Mouse (Mus musculus) megakaryocyte, embryonic 14.5 days (primary cell): ENCODE results near the gene 1810013L24Rik. TPM values are rescaled to one million over a fixed set of nuclear protein-coding genes. Genes with fewer than 3 reads are reported as not detected.
"Not testable (repeated sequence)": the region's sequence is repeated elsewhere in the genome, so short reads cannot be mapped to it uniquely, and the experiment has no call there.

Source experiments
- H3K27me3 ChIP-seq: replicated peaks from 2 replicates; pipeline ENCODE3; 2012; ENCODE audit warnings: inconsistent platforms
- H3K36me3 ChIP-seq: replicated peaks from 2 replicates; pipeline ENCODE3; 2012; ENCODE audit warnings: low read length, inconsistent platforms, mixed read lengths
- H3K4me1 ChIP-seq: 2 replicates; pipeline ENCODE4 v1.6.1; 2012; ENCODE audit warnings: inconsistent platforms
- H3K4me3 ChIP-seq: replicated peaks from 2 replicates; pipeline ENCODE3; 2012; ENCODE audit warnings: moderate library complexity, mild to moderate bottlenecking, inconsistent platforms
- H3K9me3 ChIP-seq: 2 replicates; pipeline ENCODE4 v1.6.1; 2012; ENCODE audit warnings: inconsistent platforms
- FLI1 ChIP-seq: IDR thresholded peaks from 2 replicates; pipeline ENCODE4 v1.6.1; 2012; ENCODE audit warnings: low read length, inconsistent platforms, mixed read lengths
- GATA1 ChIP-seq: IDR thresholded peaks from 3 replicates; pipeline ENCODE4 v1.6.1; 2012; ENCODE audit warnings: mixed read lengths, low read length, inconsistent platforms, borderline replicate concordance
- polyA plus RNA-seq: library from polyadenylated mRNA; stranded (reverse); fragments of >175 nt; gene quantifications from 2 replicates; pipeline ENCODE4 v1.2.3, GENCODE M21; 2012; ENCODE audit warnings: low replicate concordance; ENCODE audit not compliant: insufficient read depth

The 1810013L24Rik gene
- polyA plus RNA-seq, 1 experiment: 10.6 TPM

DNA sequence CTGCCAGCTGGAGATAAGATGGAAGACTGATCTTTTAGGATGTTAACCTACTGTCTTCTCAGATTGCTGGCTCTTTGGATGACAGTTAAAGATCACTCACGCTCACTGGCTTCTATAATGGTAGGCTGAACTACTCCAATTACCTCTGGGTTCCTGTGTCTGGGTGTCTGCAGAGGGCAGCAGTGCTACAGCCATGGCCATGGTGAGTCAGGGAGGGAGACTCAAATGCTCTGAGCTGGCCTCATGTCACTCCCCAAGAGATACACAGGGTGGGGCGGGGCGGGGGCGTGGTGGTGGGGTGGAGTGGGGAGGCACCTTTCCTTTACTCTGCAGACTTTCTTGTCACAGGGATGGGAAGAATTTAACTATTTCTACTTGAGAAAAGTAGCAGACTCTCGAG is 42.1 kb downstream of the 1810013L24Rik start:
- Histone ChIP-seq H3K36me3 (peaks cover 9% of the 10 kb centered on the region), H3K27me3 (no peaks in the 10 kb centered on the region), H3K4me3 (no peak overlapping the region), H3K4me1 (peaks cover 8% of the 10 kb centered on the region), H3K9me3 (peaks cover 15% of the 10 kb centered on the region)
- no peak for TF ChIP-seq FLI1
- TF ChIP-seq GATA1: no peak

DNA sequence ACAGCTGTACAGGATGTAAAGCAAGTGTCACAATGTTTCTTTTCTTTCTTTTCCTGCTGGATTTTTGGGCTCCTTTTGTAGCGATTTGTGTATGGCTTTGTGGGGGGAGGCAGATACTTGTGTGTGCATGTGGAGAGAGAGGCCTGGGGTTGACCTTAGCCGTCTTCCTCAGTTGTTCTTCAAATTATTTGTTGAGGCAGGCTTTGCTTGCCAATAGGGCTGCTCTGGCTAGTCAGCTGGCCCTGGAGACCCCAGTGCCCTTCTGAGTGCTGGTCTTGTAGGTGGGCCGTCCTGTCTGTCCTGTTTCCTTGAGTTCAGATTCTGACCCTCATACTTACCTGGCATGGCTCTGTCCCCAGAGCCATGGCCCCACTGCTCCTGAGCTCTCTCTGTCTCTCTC is 42.6 kb downstream of the 1810013L24Rik start:
- H3K4me1 ChIP-seq: peaks cover 8% of the 10 kb centered on the region
- H3K36me3 ChIP-seq: peaks cover 7% of the 10 kb centered on the region
- no peak overlapping the region for H3K4me3 ChIP-seq
- H3K9me3 ChIP-seq: peaks cover 12% of the 10 kb centered on the region
- no peaks in the 10 kb centered on the region for H3K27me3 ChIP-seq
- TF ChIP-seq GATA1 (no peak), FLI1 (no peak)

DNA sequence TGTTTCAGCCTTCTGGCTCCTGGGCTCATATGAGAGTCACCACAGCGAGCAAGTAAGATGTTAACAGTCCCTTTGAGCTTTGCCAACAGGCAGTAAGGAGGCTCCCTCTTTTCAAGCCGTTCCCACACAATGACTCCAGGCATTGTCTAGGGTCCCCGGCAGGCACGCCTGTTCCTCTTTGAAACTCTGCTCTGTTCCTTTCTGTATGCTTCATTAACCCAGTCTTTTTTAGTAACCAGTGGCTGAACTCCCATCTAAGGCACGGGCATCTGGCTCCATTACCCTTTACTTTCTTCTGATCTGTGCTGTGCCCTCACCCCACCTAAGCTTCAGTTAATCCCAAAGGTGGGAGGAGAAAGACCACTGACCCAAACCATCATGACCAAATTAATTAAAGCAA is 50.2 kb downstream of the 1810013L24Rik start:
- H3K4me1 ChIP-seq: peaks cover 4% of the 10 kb centered on the region
- no peak for TF ChIP-seq GATA1
- TF ChIP-seq FLI1: no peak
- no peaks in the 10 kb centered on the region for H3K36me3 ChIP-seq
- H3K27me3 ChIP-seq: peaks cover 12% of the 10 kb centered on the region
- H3K4me3 ChIP-seq: no peak overlapping the region
- H3K9me3 ChIP-seq: peaks cover 7% of the 10 kb centered on the region

DNA sequence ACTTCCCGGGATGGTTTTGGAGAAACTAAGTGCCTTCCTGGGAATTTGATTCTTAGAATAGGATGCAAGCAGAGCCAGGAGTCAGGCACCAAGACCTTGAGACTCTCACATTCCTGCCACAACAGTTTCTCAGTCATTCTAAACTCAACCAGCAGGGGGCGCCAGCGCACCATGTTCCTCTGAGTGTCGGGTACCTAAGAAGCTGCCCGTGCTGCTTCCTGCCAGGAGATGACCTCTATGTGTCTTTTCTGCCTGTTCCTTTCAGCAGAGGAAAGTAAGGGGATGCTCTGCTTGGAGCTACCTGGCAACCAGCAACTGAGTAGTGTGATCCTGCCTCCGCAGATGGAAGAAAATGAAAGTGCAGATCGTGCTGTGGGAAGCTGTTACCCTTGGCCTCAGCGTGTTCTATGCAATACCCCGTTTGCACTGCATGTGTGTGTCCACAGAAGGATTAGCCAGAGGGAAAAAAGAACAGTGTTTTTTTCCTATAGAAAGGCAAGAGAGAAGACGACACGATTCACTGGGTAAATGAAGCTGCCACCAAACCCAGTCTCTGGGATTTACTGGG is 53.9 kb downstream of the 1810013L24Rik start:
- no peaks in the 10 kb centered on the region for H3K36me3 ChIP-seq
- peaks cover 17% of the 10 kb centered on the region for H3K9me3 ChIP-seq
- H3K27me3 ChIP-seq: peaks cover 12% of the 10 kb centered on the region
- peaks cover 4% of the 10 kb centered on the region for H3K4me1 ChIP-seq
- TF ChIP-seq FLI1 (no peak), GATA1 (no peak)
- peak overlapping the region; percentile 90 for H3K4me3 ChIP-seq

DNA sequence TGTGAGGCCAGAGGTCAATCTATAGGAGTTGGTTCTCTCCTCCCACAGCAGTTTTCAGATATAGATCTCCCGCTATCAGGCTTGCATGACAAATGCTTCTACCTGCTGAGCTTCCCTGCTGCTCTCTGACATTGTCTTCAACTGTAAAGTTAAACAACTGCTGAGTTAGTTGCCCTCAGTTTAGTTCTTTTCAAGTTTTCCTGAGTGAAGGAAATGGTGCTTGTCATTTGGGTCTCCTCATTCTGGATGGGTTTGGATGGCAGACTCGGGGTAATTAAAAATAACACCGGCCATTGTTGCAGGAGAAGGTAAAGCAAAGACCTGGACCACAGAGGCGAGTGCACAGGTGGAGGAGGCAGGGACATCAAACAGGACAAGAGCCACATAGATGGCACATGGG is 64.3 kb downstream of the 1810013L24Rik start:
- H3K27me3 ChIP-seq, H3K9me3 ChIP-seq, H3K36me3 ChIP-seq, H3K4me1 ChIP-seq: not testable (repeated sequence)
- H3K4me3 ChIP-seq: peak overlapping the region; percentile 52

DNA sequence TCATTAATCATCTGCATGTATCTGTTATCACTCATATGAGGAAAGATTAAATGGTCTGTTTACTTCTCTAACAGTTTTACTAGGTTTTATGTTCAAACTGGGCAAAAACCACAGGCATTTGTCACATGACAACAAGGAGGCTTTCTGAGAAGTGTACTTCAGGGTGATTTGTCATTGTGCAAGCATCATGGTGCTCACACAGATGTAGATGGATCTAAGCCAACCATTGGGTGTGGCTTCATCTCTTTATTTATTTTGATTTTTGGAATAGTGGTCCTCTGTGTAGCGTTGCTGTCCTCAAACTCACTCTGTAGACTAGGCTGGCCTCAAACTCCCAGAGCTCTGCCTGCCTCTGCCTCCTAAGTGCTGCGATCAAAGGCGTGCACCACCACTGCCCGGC is 65.4 kb downstream of the 1810013L24Rik start:
- H3K9me3 ChIP-seq: no peaks in the 10 kb centered on the region
- no peaks in the 10 kb centered on the region for H3K4me1 ChIP-seq
- H3K4me3 ChIP-seq: no peak overlapping the region
- no peaks in the 10 kb centered on the region for H3K36me3 ChIP-seq
- TF ChIP-seq FLI1 (no peak), GATA1 (no peak)
- peaks cover 3% of the 10 kb centered on the region for H3K27me3 ChIP-seq

DNA sequence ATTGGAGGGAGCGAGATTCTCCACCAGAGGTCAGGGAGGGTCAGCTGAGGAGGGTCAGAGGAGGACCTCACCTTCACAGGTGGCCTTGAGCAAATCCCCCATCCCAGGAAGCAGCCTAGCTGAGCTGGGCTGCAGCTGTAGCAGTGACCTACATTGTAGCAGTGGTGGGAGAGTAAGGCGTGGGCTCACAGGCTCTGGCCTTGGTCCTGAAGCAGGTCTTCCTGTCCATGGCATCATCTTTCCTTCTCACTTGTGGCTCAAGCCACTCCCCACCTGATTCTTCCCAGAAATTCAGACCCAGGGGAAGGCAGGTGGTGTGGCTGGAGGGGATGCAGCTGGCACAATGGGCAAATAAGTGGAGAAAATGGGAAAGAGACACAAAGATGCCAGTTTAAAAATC is 76.2 kb downstream of the 1810013L24Rik start:
- H3K9me3 ChIP-seq, H3K4me1 ChIP-seq, H3K27me3 ChIP-seq, H3K36me3 ChIP-seq, H3K4me3 ChIP-seq: not testable (repeated sequence)

Other genes with a start within 250 kb of the 1810013L24Rik start
- 5.6 and 29.3 TPM in 2 replicates for gene Pmm2, start 192.4 kb upstream of the 1810013L24Rik start, polyA plus RNA-seq
- 1.3 and 2.5 TPM in 2 replicates for gene Tmem186, start 192.4 kb upstream of the 1810013L24Rik start, polyA plus RNA-seq
- gene Carhsp1, start 157.9 kb upstream of the 1810013L24Rik start, polyA plus RNA-seq: 7.1 and 8.5 TPM in 2 replicates
- gene Gm5767, start 149.3 kb upstream of the 1810013L24Rik start, polyA plus RNA-seq: not detected in 2 replicates
- gene Usp7, start 37.8 kb upstream of the 1810013L24Rik start, polyA plus RNA-seq: 4.5 and 8.0 TPM in 2 replicates